Mouse (Mus musculus) adrenal gland, adult 2 months (tissue): Measurements from ENCODE around the gene Sun2. TPM values are rescaled to one million over a fixed set of nuclear protein-coding genes. Genes with fewer than 3 reads are reported as not detected.
A peak's percentile ranks its signal among the peaks of the same experiment; 100 is the strongest.

Source experiments
- DNase-seq: peaks from one replicate; pipeline ENCODE4 v3.0.0; 2021
- long read RNA-seq: library from polyadenylated mRNA; stranded (forward); transcript quantifications from one replicate; pipeline ENCODE4 v2.0.0, GENCODE M21; 2021
- polyA plus RNA-seq: library from polyadenylated mRNA; depleted of rRNA; stranded (reverse); fragments of >200 nt; gene quantifications from 2 replicates; pipeline ENCODE4 v1.2.3, GENCODE M21; 2012; rRNA removed
- total RNA-seq, 2 experiments: library from RNA; stranded (reverse); gene quantifications; 2 replicates each; pipeline ENCODE4 v1.2.3; 2021

Sun2 gene
- total RNA-seq = 10 to 100 TPM; 46.9 to 77.9 TPM
- 86.8 and 92.5 TPM in 2 replicates for polyA plus RNA-seq
- long read RNA-seq, partial matches to known transcripts = 0 of 3 reads
- long read RNA-seq, other reads (novel, unspliced or antisense) = 3 of 3 reads

GRCm38 (mm10) chr15:79741921-79742705, at the start of gene Sun2:
Sun2 (minus strand) TSS chr15:79742536.
- DNase-seq = peak; percentile 95

GRCm38 (mm10) chr15:79791502-79791901, 49.2 kb upstream of the Sun2 start:
- DNase-seq = peak; percentile 61

GRCm38 (mm10) chr15:79790905-79791304, 48.6 kb upstream of the Sun2 start:
- no peak for DNase-seq

DNA sequence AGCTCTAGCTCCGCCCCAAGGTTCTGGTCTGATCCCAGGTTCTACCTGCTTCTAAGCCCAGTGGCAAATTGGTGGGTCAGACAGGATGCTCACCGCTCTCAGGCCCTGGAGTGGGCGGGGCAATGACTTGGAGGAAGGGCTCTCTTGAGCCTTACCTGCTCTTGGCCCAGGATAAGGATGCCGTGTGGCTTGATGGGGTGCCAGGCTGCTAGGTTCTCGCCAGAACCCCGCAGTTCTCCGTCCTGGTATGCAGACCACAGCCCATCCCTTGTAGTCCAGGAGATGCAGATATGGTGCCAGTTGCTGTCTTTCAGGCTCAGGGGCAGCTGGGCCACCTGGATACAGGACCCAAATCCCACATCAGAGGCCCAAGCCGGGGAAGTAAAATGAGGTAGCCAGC, 47.8 kb upstream of the Sun2 start:
- DNase-seq = no peak

GRCm38 (mm10) chr15:79787815-79788214, 45.5 kb upstream of the Sun2 start:
- DNase-seq = no peak

GRCm38 (mm10) chr15:79785056-79785455, 42.7 kb upstream of the Sun2 start:
- DNase-seq = peak; percentile 51

DNA sequence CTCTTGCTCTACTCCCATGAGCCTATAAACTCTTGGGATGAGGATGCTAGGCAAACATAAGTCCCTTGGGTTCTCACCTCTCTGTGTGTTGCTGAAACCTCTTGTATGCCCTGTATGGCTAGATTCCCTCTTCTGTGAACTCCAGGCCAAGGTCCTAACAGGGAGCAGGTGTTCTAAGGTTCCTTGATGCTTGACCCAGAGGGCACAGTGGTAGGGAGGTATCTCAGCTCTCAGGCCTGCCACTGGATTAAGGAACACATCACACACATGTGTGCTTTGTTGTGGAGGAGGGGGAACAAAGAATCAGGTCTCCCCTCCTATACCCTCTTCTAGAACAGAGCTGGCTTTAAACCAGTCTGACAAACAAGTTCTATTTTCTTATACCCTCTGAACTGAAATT, 35.4 kb upstream of the Sun2 start, which contains the start of gene Dnal4:
TSS of gene Dnal4 (minus strand) at position 101 of the 400 bp plus-strand sequence.
- no peak for DNase-seq

GRCm38 (mm10) chr15:79775662-79776061, 33.3 kb upstream of the Sun2 start:
- no peak for DNase-seq

- DNase-seq = peak; percentile 98
Observed at GRCm38 (mm10) chr15:79774117-79775027, 32.0 kb upstream of the Sun2 start.

GRCm38 (mm10) chr15:79770629-79771240, 28.4 kb upstream of the Sun2 start:
- no peak for DNase-seq

DNA sequence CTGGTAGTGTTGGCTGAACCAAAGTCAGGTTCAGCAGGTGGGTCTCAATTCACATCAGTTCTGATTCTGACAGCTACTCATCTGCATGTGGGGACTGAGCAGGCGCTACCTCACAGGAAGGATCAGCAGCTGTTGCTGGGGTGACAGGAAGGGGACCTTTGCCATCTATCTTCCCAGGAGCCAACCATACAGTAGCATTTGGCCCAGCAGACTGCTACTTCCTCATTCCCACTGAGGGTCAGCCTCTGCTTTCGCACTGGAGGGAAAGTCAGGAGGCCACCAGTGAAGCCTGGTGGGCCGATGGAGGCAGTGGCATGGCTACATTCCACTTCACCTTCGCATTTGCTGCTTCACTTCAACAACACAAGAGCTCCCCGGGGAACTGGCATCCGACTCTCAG, 26.0 kb upstream of the Sun2 start:
- no peak for DNase-seq

DNA sequence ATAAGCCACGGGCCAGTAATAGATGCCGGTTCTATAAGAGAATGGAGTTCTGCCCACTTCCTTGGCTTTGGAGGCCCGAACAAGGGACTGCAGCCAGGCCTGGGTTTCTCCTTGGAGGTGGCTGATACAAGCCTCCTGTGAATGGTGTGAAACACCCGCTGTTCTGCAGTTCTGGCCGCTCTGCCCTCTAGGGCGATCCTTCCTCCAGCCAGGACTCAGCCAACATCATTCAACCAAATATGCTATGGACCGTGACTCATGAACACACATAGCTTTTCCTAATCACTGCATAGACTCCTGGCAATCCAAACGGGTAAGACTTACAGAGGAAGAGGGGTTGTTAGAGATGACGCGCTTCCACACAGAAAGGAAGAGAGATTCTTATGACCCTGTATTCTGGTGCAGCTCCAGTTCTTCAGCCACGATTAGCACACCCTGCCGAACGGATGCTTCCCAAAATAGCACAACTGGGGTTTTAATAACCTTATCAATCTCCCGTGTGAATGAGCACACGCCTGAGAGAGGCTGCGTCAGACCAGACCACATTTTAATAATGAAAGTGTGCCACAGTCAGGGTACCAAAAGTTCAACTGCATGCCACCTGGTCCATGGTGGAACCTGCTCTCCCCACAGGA, 25.1 kb upstream of the Sun2 start:
- no peak for DNase-seq

DNA sequence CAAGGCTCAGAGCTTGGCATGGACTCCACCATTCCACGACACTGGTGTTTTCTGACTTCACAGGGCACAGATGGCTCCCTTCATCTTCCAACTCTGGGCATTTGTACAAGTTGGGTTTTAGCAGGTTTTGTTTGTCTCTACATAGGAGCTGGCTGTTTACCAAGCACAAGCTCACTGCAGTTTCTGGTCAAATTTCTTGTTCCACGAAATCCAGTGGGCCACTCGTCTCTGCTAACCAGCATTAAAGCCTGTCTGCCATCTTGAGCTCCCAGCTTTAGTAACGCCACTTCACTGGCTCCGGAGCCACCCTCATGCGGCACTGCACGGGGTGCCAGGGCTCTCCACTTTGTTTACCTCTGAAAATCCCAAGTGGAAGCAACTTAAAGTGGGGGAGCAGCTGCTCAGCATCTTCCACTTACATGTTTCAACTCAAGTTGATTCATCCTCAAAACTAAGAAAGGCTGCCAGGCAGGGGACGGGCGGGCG, 24.3 kb upstream of the Sun2 start:
- DNase-seq = no peak

- DNase-seq = no peak
Observed at GRCm38 (mm10) chr15:79766168-79766567, 23.8 kb upstream of the Sun2 start.

DNA sequence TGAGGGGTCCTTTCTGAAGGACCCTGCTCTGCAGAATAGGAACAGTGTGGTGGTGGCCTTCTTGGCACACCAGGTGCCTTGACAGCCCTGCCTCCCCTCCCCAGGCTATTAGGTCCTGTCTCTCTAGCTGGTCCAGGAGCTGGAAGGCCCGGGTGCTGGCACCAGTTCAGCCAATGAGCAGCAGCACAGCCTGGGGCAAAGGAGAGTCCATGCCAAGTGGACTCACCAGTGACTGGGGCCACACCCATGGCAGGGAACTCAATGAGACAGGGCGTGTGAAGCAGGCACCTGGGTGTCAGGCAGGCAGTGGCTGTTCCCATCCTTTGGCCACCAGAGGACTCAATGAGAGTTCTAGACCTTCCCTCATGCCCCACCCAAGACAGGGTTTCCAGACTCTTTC, 23.0 kb upstream of the Sun2 start:
- peak; percentile 28 for DNase-seq

DNA sequence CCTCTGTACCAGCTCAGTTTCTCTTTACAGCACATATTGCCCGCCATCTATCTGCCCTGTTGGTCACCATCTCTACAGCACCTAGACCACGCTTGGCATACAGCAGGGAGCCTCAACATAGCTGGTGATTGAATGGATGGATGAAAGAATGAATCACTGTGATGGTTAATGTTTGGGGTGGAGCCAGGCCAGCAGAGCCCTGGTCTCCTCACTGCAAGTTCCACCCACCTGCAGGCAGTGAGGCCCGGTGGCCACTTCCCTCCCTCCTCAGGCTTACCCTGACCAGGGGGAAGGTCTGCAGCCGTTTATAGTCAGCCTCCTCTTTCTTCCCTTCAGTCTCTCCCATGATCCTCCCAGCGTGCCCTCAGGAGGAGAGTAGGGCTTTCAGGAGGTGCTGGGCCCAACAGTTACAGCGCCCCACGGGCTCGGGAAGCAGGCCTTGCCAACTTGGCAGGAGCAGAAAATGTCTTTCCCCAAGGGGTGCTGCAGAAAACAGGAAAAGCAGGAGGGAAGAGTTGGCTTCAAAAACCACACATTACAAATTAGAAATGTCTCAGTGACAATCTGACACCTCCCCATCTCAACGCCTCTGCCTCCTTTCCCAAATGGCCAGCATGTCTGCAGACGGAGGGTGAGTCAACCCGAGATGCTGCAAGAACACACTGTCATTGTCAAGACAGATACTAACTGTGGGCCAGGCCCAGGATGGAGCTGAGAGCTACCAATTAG, 22.4 kb upstream of the Sun2 start:
- DNase-seq = no peak

GRCm38 (mm10) chr15:79763601-79764246, 21.4 kb upstream of the Sun2 start:
- DNase-seq = peak; percentile 29

DNA sequence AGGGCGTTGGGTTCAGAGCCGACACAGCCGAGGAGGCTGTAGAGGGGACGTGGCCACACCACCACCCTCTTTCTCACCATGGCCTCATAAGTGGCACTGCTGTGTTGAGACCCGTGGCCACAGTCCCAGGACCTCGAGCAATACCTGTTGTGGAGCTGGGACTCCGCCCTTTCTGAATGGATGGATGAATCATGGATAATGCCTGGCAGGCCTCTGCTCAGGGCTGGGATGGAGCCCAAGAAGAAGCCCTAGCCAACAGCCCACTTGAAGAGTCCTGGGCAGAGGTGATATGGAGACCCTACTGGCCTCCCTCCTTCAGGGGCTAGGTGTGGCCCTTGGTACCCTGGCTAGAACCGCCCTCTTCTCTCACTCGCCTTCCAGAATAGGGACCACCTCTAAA, 20.7 kb upstream of the Sun2 start:
- DNase-seq = no peak

DNA sequence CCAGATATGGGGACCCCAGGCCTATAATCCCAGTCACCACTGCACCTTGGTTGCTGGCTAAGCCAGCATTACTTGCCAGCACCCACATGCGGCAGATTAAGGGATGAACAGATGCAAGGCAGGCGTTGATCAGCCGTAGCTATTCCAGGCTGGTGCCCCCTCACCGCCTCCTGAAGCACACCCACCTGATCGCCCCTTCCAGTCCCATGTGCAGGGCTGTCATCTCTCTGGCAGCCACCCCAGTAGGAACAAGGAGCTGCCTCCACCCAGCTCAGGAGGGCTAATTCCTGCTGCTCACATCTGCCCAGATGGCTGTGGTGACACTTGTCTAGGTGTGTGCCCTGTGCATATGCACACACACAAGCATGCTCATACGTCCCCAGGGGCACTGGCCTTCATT, 18.6 kb upstream of the Sun2 start:
- no peak for DNase-seq

GRCm38 (mm10) chr15:79757118-79757517, 14.8 kb upstream of the Sun2 start:
- no peak for DNase-seq
